Mouse (Mus musculus) heart, postnatal 10 days (tissue): ENCODE results near the gene Bloc1s1. TPM values are rescaled to one million over a fixed set of nuclear protein-coding genes. Genes with fewer than 3 reads are reported as not detected.

ENCODE experiments used
- DNase-seq, 2 experiments: peaks; one replicate each; pipeline ENCODE4 v3.0.0; 2021
- intact Hi-C: fragments of 180-260 bp; cut with DNase I; formaldehyde crosslinking; loops from one replicate; pipeline ENCODE4 v1.15.1; 2025
- total RNA-seq, 2 experiments: library from RNA; stranded (reverse); gene quantifications; 2 replicates each; pipeline ENCODE4 v1.2.3; 2021

Bloc1s1 gene
- total RNA-seq, 2 experiments from 2014 or later: 188 to 198 TPM

GRCm38 (mm10) chr10:128911430-128911829 is 12.4 kb downstream of the Bloc1s1 start:
- DNase-seq: no peak
- intact Hi-C loops: loop anchor here (5.0 kb wide), 1 partner anchor 66 kb away; no protein-coding TSS in a partner anchor

- intact Hi-C loops: loop anchor here (5.0 kb wide), 1 partner anchor 67 kb away; no protein-coding TSS in a partner anchor
- DNase-seq: peak; percentile 73 to 74
Measured at GRCm38 (mm10) chr10:128910066-128910841, 13.6 kb downstream of the Bloc1s1 start.

GRCm38 (mm10) chr10:128909567-128910028 is 14.2 kb downstream of the Bloc1s1 start:
- peak; percentile 91 to 93 for DNase-seq
- intact Hi-C loops: loop anchor here (5.0 kb wide), 1 partner anchor 68 kb away; no protein-coding TSS in a partner anchor

- no peak for DNase-seq
- intact Hi-C loops: no loop called here
Measured at GRCm38 (mm10) chr10:128908778-128909448, 14.9 kb downstream of the Bloc1s1 start.

GRCm38 (mm10) chr10:128904812-128905211 is 19.0 kb downstream of the Bloc1s1 start:
- no peak for DNase-seq
- intact Hi-C loops: no loop called here

GRCm38 (mm10) chr10:128902409-128902988 is 21.3 kb downstream of the Bloc1s1 start:
- DNase-seq: no peak
- intact Hi-C loops: no loop called here

- DNase-seq: no peak
- intact Hi-C loops: no loop called here
Measured at GRCm38 (mm10) chr10:128901409-128901808, 22.4 kb downstream of the Bloc1s1 start.

GRCm38 (mm10) chr10:128900698-128901097 is 23.1 kb downstream of the Bloc1s1 start, which contains the start of gene Cd63:
TSS of gene Cd63 (plus strand) at chr10:128900989.
- no peak for DNase-seq
- intact Hi-C loops: no loop called here

GRCm38 (mm10) chr10:128899759-128900490 is 23.9 kb downstream of the Bloc1s1 start:
- DNase-seq: no peak
- intact Hi-C loops: loop anchor here (5.0 kb wide), 1 partner anchor 77 kb away; no protein-coding TSS in a partner anchor

- no peak for DNase-seq
- intact Hi-C loops: loop anchor here (5.0 kb wide), 1 partner anchor 80 kb away; no protein-coding TSS in a partner anchor
Measured at GRCm38 (mm10) chr10:128897501-128897900, 26.3 kb downstream of the Bloc1s1 start.

GRCm38 (mm10) chr10:128896807-128897206 is 27.0 kb downstream of the Bloc1s1 start:
- intact Hi-C loops: loop anchor here (5.0 kb wide), 1 partner anchor 80 kb away; no protein-coding TSS in a partner anchor
- DNase-seq: no peak

- peak; percentile 26 to 40 for DNase-seq
- intact Hi-C loops: loop anchor here (1.0 to 5.0 kb wide), 3 partner anchors 51 to 165 kb away; no protein-coding TSS in a partner anchor
Measured at GRCm38 (mm10) chr10:128895952-128896693, 27.7 kb downstream of the Bloc1s1 start.

GRCm38 (mm10) chr10:128895437-128895836 is 28.4 kb downstream of the Bloc1s1 start:
- intact Hi-C loops: loop anchor here (1.0 to 5.0 kb wide), 3 partner anchors 50 to 165 kb away; no protein-coding TSS in a partner anchor
- DNase-seq: peak; percentile 89 to 92

- DNase-seq: peak in 1 of 2 experiments; percentile 14
- intact Hi-C loops: no loop called here
Measured at GRCm38 (mm10) chr10:128892246-128892645, 31.6 kb downstream of the Bloc1s1 start.

- DNase-seq: peak; percentile 58 to 70
- intact Hi-C loops: no loop called here
Measured at GRCm38 (mm10) chr10:128891296-128892094, 32.3 kb downstream of the Bloc1s1 start, which contains the start of gene Gdf11. TSS of gene Gdf11 (minus strand) at chr10:128891718.

- DNase-seq: peak in 1 of 2 experiments; percentile 36
- intact Hi-C loops: no loop called here
Measured at GRCm38 (mm10) chr10:128890383-128891295, 33.2 kb downstream of the Bloc1s1 start.

GRCm38 (mm10) chr10:128889846-128890245 is 34.0 kb downstream of the Bloc1s1 start:
- intact Hi-C loops: no loop called here
- DNase-seq: no peak
